Mouse (Mus musculus): Measurements from ENCODE around the gene Slc25a10.

GRCm38 (mm10) chr11:120535145-120535544 is 43.5 kb downstream of the Slc25a10 start:
- no peak for TF ChIP-seq GATA1 (IDR thresholded peaks at IDR 0.05; ENCODE audit: low read length)
- no peak for TF ChIP-seq TAL1 (IDR thresholded peaks at IDR 0.05; ENCODE audit: low read length)

All from erythroblast, embryonic 14.5 days (primary cell).